Mouse (Mus musculus): ENCODE results near the gene Opcml. TPM values are rescaled to one million over a fixed set of nuclear protein-coding genes. Genes with fewer than 3 reads are reported as not detected.

Gene Opcml
- polyA plus RNA-seq, 1 experiment from 2014 or later = 13.5 TPM

DNA sequence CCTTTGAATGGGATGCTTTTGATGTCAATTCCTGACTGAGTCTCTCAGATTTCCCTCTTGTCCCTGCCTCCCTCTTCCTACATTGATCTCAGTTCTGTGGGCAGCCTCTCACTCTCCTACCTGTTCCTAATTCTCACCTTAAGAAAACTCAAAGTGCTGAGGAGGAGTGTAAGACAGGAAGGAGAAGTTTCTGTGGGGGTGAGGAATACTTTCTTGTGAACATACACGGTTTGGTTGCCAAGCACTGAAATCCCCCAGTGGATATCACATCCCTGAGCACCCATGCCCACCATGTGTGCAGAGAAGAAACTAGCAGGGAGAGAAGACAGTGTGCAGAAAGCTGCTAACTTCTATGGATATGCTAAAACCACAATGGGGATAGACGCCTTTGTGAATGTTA is 1141.5 kb downstream of the Opcml start:
- no peak for ATAC-seq (ENCODE audit: low read depth)
- no peaks in the 10 kb centered on the region for H3K36me3 ChIP-seq
- no peaks in the 10 kb centered on the region for H3K9me3 ChIP-seq
- H3K27ac ChIP-seq (replicated peaks) = no peak overlapping the region
- WGBS = 82% methylated on average over 2 of the region's 2 CpGs
- no peaks in the 10 kb centered on the region for H3K27me3 ChIP-seq
- H3K9ac ChIP-seq = no peak overlapping the region
- H3K4me2 ChIP-seq = no peak overlapping the region
- H3K4me3 ChIP-seq = no peak overlapping the region
- H3K4me1 ChIP-seq (replicated peaks) = no peaks in the 10 kb centered on the region

DNA sequence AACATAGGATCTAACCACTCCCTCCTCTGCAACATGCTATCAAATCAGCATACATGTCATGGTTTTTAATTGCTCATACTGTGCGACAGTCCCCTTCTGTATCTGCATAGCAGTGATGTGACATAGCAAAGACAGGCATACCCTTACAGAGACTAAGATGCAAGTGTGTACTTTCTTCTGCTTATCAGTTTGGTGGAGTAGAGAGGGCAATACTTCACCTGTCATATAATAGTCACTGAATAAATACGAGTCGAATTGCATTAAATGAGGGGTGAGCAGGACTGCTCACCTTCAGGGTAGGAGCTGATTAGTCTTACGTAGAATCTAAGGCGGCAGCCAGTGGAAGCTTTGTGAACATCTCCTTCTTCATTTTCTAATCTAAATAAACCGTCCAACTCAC is 1146.6 kb downstream of the Opcml start:
- Histone ChIP-seq H3K4me2 (no peak overlapping the region), H3K4me1 (replicated peaks) (no peaks in the 10 kb centered on the region), H3K27ac (replicated peaks) (no peak overlapping the region), H3K27me3 (no peaks in the 10 kb centered on the region), H3K4me3 (no peak overlapping the region), H3K9me3 (no peaks in the 10 kb centered on the region), H3K9ac (no peak overlapping the region), H3K36me3 (no peaks in the 10 kb centered on the region)
- whole genome bisulfite sequencing = 86% methylated on average over 6 of the region's 6 CpGs
- ATAC-seq (ENCODE audit: low read depth) = no peak

DNA sequence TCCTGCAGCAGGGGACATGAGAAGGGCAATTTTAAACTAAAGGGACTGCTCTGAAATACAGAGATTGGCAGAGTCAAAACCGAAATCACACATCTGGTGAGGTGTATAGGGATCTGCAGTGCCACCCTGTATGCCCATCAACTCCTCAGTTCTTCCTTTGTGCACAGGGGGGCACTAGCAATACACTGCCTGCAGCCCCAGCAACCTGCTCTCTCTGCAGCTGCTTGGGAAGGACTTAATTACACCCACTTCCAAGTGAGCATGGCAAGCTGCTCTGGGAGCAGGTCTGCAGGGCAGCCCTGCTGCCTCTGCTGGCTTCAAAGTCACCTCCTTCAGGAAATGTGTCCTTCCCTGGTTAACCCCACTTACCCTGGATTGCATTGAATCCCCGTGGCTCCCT is 1147.4 kb downstream of the Opcml start:
- Histone ChIP-seq H3K27ac (replicated peaks) (no peak overlapping the region), H3K4me3 (no peak overlapping the region), H3K4me1 (replicated peaks) (no peaks in the 10 kb centered on the region), H3K36me3 (no peaks in the 10 kb centered on the region), H3K9ac (no peak overlapping the region), H3K9me3 (no peaks in the 10 kb centered on the region), H3K27me3 (no peaks in the 10 kb centered on the region), H3K4me2 (no peak overlapping the region)
- 77% methylated on average over 2 of the region's 2 CpGs for WGBS
- no peak for ATAC-seq (ENCODE audit: low read depth)

GRCm38 (mm10) chr9:28940901-28941300 is 1150.3 kb downstream of the Opcml start:
- Histone ChIP-seq H3K36me3 (no peaks in the 10 kb centered on the region), H3K4me2 (no peak overlapping the region), H3K4me1 (replicated peaks) (no peaks in the 10 kb centered on the region), H3K27ac (replicated peaks) (no peak overlapping the region), H3K4me3 (no peak overlapping the region), H3K27me3 (no peaks in the 10 kb centered on the region), H3K9me3 (no peaks in the 10 kb centered on the region), H3K9ac (no peak overlapping the region)
- ATAC-seq (ENCODE audit: low read depth) = no peak

- Histone ChIP-seq H3K4me2 (no peak overlapping the region), H3K36me3 (no peaks in the 10 kb centered on the region), H3K9me3 (0 out of 2 replicates have a peak, but pooled peaks cover 3% of the 10 kb centered on the region), H3K9ac (no peak overlapping the region), H3K4me1 (replicated peaks) (no peaks in the 10 kb centered on the region), H3K27ac (replicated peaks) (no peak overlapping the region), H3K4me3 (no peak overlapping the region), H3K27me3 (no peaks in the 10 kb centered on the region)
- WGBS = 53% methylated on average over 1 of the region's 1 CpGs
- ATAC-seq (ENCODE audit: low read depth) = no peak
Measured at GRCm38 (mm10) chr9:28969455-28969854, 1178.9 kb downstream of the Opcml start.

Small RNA genes lying within 50 kb of the gene (microRNA-seq; reads per million reads assigned to microRNA genes)
- gene Gm44316 = not detected

All from neural tube, embryonic 13.5 days (tissue).